Mouse (Mus musculus) limb, embryonic 13.5 days (tissue): ENCODE data around the gene Col3a1. TPM values are rescaled to one million over a fixed set of nuclear protein-coding genes. Genes with fewer than 3 reads are reported as not detected.

ENCODE experiments used
- microRNA-seq: library from miRNA; unstranded; fragments of <30 nt; microRNA quantifications from one replicate; pipeline ENCODE4, GENCODE M21; 2016
- polyA plus RNA-seq: library from polyadenylated mRNA; unstranded; fragments of >200 nt; fragmentation: Nextera tagmentation; extraction: Ambion mirVana; gene quantifications from 2 replicates; pipeline ENCODE4 v1.2.1, GENCODE M21; 2015

Gene Col3a1
- polyA plus RNA-seq, 1 experiment from 2014 or later, result 1,717 TPM

Small RNA genes lying within 50 kb of the gene (microRNA-seq; reads per million reads assigned to microRNA genes)
- gene Gm47302, result 1.0 reads per million

Other genes with a start within 250 kb of the Col3a1 start
- 108 and 125 TPM in 2 replicates for gene Col5a2, start 191.7 kb downstream of the Col3a1 start, polyA plus RNA-seq